Mouse (Mus musculus): ENCODE measurements around the gene Dcdc2b.

DNA sequence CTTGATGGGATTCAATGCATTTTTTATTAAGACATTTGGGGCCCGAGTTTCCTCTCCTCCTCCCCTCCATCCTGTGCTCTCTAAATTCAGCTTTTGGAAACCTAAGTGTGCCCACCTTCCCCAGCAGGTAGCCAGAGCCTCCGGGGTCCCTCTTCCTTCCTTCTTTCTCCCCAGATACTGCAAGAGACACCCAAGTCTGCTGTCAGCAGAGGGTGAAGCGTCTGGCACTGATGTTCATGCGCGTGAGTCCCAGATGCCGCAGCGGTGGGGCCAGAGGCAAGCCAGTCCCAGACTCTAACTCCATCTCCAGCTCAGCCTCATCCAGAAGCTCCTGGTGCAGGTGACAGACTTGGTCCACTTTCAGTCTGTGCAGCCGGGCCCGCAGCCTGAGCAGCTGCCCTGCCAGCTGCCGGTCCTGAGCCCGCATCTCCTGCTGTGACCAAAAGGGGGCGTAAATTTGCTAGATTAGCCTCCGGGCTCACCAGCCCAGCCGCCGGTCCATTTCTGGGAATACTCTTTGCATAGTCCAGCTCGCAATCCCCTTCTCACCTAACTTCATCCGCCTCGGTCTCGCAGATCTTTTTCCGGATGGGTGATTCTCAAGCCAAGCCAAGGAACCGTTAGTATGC, 37.1 kb downstream of the Dcdc2b start:
- no peak for TF ChIP-seq USF1 (IDR thresholded peaks at IDR 0.05; ENCODE audit: low read depth)
- no peak for TF ChIP-seq CEBPB (IDR thresholded peaks at IDR 0.05; ENCODE audit: insufficient read depth, poor library complexity, severe bottlenecking)
- TF ChIP-seq POLR2A (IDR thresholded peaks at IDR 0.05; ENCODE audit: insufficient read length, low read depth): no peak
- no peak for TF ChIP-seq POLR2AphosphoS2 (IDR thresholded peaks at IDR 0.05; ENCODE audit: insufficient read length, low read depth)
- peak in 2 of 3 experiments; percentile 63 to 68 for TF ChIP-seq MYOG (IDR thresholded peaks at IDR 0.05; ENCODE audit: control insufficient read depth in 1 of 3, insufficient read depth in 1 of 3, insufficient read length in 2 of 3, low read depth in 2 of 3)
- no peak for TF ChIP-seq MAX (IDR thresholded peaks at IDR 0.05; ENCODE audit: low read depth)
- no peak for TF ChIP-seq E2F4 (IDR thresholded peaks at IDR 0.05; ENCODE audit: insufficient read depth)

Data from myocyte (in vitro differentiated cells).